Mouse (Mus musculus) limb, embryonic 10.5 days (tissue): ENCODE results near the gene Disp2. TPM values are rescaled to one million over a fixed set of nuclear protein-coding genes. Genes with fewer than 3 reads are reported as not detected.

Experiments
- DNase-seq: peaks from one replicate; pipeline ENCODE4 v3.0.0-alpha.2; 2017; ENCODE audit warnings: low spot score
- H3K27ac ChIP-seq: fragments of 300-500 bp; sonication (generic); 2 replicates; pipeline ENCODE4 v1.5.1; 2016; ENCODE audit warnings: mild to moderate bottlenecking
- H3K27me3 ChIP-seq: fragments of 300-500 bp; sonication (generic); 2 replicates; pipeline ENCODE4 v1.6.1; 2016; ENCODE audit warnings: low read depth, mild to moderate bottlenecking; ENCODE audit not compliant: poor library complexity, severe bottlenecking
- H3K36me3 ChIP-seq: fragments of 300-500 bp; sonication (generic); 2 replicates; pipeline ENCODE4 v1.6.1; 2016; ENCODE audit warnings: mild to moderate bottlenecking, moderate library complexity
- H3K4me1 ChIP-seq: fragments of 300-500 bp; sonication (generic); 2 replicates; pipeline ENCODE4 v1.6.1; 2016
- H3K4me3 ChIP-seq: fragments of 300-500 bp; sonication (generic); 2 replicates; pipeline ENCODE4 v1.5.1; 2016; ENCODE audit warnings: mild to moderate bottlenecking, moderate library complexity
- H3K9me3 ChIP-seq: fragments of 300-500 bp; sonication (generic); replicated peaks from 2 replicates; pipeline ENCODE4 v1.6.1; 2016; ENCODE audit warnings: mild to moderate bottlenecking
- WGBS: fragments of 180-500 bp; shearing (Covaris S2); methylation state at CpG from one replicate; pipeline ENCODE4 v1.1.7; 2016; 5-methylcytosine and 5-hydroxymethylcytosine counted together
- polyA plus RNA-seq: library from polyadenylated mRNA; unstranded; fragments of >200 nt; fragmentation: Nextera tagmentation; extraction: Ambion mirVana; gene quantifications from 2 replicates; pipeline ENCODE4 v1.2.1, GENCODE M21; 2016

The Disp2 gene
- polyA plus RNA-seq, 1 experiment from 2014 or later, result 0.04 TPM

DNA sequence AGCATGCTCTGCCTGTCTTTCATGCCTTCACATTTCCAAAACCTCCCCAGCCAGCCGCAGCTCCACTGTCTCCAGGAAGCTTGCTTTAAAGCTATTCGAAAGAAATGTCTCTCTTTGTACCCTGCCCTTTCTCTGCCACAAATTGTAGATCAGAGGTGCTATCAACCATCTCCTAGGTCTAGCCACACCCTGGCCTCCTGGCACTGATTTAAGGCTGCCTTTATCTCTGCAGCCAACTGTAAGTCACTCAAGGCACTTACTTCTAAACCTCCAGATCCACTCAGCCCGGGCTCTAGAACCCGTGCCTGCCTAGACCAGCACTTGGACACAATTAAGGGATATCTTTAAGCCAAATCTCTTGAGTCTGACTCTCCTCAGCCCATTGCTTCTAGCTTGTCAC, 1.1 kb upstream of the Disp2 start:
- Histone ChIP-seq H3K27me3 (peaks cover 17% of the 10 kb centered on the region), H3K27ac (no peak overlapping the region), H3K4me3 (no peak overlapping the region), H3K9me3 (no peaks in the 10 kb centered on the region), H3K36me3 (no peaks in the 10 kb centered on the region), H3K4me1 (peaks cover 17% of the 10 kb centered on the region)
- WGBS, result 77% methylated on average over 4 of the region's 4 CpGs
- DNase-seq, result no peak

DNA sequence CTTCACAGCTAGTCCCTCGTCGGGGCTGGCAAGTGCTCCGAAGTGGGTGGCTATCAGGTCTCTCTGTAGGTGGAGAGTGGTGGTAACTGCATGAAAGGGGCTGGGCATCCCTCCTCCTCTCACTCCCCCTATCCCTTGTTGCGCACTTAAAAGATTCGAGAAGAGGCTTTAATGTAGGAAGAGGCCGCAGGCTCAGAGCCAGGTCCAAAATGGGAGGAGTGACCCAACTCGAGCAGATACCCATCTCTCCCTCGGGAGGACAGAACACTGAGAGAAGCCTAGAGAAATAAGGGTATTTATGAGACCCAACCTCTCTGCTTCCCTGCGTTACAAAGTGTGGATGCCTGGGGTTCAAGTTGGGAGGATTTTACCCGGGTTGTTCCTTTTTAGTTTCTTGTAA, 454 bp upstream of the Disp2 start:
- no peak for DNase-seq
- peaks cover 17% of the 10 kb centered on the region for H3K27me3 ChIP-seq
- 0 out of 2 replicates have a peak overlapping the region, but pooled peaks have one; percentile 17 for H3K27ac ChIP-seq
- 8% methylated on average over 10 of the region's 10 CpGs for WGBS
- peak overlapping the region; percentile 52 for H3K4me3 ChIP-seq
- H3K9me3 ChIP-seq, result no peaks in the 10 kb centered on the region
- H3K4me1 ChIP-seq, result peaks cover 17% of the 10 kb centered on the region
- no peaks in the 10 kb centered on the region for H3K36me3 ChIP-seq

DNA sequence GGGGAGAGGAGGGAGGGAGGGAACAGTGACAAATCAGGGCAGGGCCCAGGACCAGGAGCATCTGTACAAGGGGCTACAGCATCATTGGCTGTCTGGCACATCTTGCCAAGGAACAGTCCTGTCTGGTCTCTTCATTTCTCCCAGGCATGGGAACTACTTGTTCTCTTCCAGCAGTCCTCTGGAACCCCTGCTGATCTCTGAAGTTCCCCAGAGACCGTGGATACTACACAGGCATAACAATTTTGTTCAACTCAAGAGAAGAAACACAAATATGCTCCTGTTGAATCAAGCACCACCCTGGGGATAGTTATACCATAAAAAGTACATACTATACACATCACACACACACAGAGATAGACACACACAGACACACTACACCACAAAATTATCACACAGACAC, 1.6 kb downstream of the Disp2 start:
- Histone ChIP-seq H3K9me3 (no peaks in the 10 kb centered on the region), H3K4me3 (no peak overlapping the region), H3K4me1 (peaks cover 15% of the 10 kb centered on the region), H3K27me3 (peaks cover 17% of the 10 kb centered on the region), H3K27ac (no peak overlapping the region), H3K36me3 (no peaks in the 10 kb centered on the region)
- WGBS, result 60% methylated on average over 1 of the region's 1 CpGs
- DNase-seq, result no peak

DNA sequence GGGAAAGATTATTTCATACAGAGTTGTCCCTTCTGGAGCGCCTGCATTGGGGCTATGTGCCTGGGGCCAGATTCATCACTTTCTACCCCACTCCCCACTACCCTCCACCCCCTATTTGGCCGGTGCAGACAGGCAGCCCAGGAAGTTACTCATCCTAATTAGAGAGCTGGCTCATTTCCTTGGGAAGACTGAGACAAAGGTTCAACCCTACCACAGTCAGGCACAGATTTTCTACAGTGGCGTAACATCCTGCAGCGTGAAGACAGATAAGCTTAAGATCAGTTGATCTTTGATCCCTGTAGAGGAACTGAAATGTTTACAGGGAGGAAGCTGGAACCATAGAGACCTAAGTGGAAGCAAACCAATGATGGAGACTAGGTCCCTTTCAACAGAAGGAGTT, 2.8 kb downstream of the Disp2 start:
- no peak overlapping the region for H3K4me3 ChIP-seq
- no peaks in the 10 kb centered on the region for H3K9me3 ChIP-seq
- peaks cover 14% of the 10 kb centered on the region for H3K4me1 ChIP-seq
- H3K36me3 ChIP-seq, result no peaks in the 10 kb centered on the region
- peaks cover 17% of the 10 kb centered on the region for H3K27me3 ChIP-seq
- 71% methylated on average over 4 of the region's 4 CpGs for WGBS
- H3K27ac ChIP-seq, result no peak overlapping the region
- no peak for DNase-seq

DNA sequence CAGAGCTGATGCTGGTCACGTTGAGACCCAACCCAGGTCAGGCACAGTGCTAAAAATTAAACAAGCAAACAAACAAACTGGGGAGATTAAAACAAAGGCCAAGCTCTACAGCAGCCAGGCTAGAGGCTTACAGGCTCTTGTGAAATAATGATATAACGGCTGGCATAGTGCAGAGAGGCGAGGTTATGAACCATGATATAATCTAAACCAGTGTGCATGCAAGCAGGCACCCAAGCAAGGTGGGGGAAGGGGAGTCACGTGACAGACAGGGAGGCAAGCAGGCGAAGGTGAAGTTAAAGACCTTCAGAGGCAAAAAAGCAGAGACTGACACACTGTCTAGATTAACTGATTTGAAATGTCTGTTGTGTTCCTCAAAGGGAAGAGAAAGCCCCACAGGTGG, 3.6 kb downstream of the Disp2 start:
- WGBS, result 71% methylated on average over 5 of the region's 5 CpGs
- Histone ChIP-seq H3K27me3 (peaks cover 23% of the 10 kb centered on the region), H3K9me3 (no peaks in the 10 kb centered on the region), H3K27ac (no peak overlapping the region), H3K4me1 (peaks cover 14% of the 10 kb centered on the region), H3K4me3 (no peak overlapping the region), H3K36me3 (no peaks in the 10 kb centered on the region)
- DNase-seq, result no peak

DNA sequence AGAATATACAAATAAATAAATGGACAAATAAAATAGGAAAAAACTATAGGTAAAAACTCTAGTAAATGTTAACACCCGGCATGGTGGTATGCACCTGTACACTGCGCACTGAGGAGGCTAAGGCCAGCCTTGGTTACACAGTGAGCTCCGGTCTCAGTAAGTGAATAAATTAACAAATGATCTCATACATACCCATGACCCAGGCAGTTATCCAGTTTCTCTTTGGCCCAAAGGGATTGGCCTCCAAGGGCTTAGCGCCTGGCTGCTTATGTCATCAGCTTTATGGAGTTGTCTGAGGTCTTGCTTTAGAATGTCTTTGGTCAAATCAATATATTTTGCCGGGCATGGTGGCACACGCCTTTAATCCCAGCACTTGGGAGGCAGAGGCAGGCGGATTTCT, 4.1 kb downstream of the Disp2 start:
- whole genome bisulfite sequencing, result 92% methylated on average over 7 of the region's 7 CpGs
- no peak for DNase-seq
- no peak overlapping the region for H3K27ac ChIP-seq
- H3K27me3 ChIP-seq, result peaks cover 19% of the 10 kb centered on the region
- peaks cover 14% of the 10 kb centered on the region for H3K4me1 ChIP-seq
- H3K36me3 ChIP-seq, result no peaks in the 10 kb centered on the region
- H3K9me3 ChIP-seq, result no peaks in the 10 kb centered on the region
- no peak overlapping the region for H3K4me3 ChIP-seq

DNA sequence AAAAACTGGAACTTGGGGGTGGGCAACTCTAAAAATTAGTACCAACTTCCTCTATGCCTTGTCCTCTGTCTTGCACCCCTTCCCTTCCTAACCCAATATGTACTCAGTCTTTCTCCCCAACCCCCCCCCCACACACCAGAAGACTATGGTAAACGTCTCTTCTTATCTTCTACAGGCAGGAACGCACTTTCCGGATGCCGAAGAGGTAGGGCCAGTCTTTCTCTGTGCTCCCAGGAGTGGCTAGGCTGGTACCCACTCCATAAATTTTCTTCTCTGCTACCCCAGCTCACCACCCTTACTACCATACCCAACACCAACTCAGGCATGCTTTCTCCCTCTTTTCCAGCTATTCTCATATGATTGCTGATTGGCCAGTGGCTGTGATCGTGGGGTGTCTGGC, 7.0 kb downstream of the Disp2 start:
- no peaks in the 10 kb centered on the region for H3K36me3 ChIP-seq
- H3K27ac ChIP-seq, result no peak overlapping the region
- H3K4me1 ChIP-seq, result peaks cover 10% of the 10 kb centered on the region

DNA sequence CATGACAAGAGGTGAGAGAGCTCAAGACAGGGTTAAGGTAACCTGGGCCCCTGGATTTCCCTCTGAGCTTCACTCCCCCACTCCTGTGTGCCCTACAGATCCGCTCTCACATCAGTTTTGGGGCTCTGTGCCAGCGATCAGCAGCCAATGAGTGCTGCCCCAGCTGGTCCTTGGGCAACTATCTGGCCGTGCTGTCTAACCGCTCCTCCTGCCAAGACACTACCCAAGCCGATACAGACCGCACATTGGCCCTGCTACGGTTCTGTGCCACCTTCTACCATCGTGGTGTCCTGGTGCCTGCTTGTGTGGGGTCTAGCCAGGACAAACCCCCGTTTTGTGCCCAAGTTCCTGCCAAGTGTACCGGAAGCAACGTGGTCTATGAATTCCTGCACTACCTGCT, 10.0 kb downstream of the Disp2 start:
- DNase-seq, result no peak
- H3K27ac ChIP-seq, result no peak overlapping the region
- no peak overlapping the region for H3K4me3 ChIP-seq
- H3K9me3 ChIP-seq, result no peaks in the 10 kb centered on the region
- H3K4me1 ChIP-seq, result peaks cover 10% of the 10 kb centered on the region
- WGBS, result 92% methylated on average over 11 of the region's 11 CpGs
- H3K27me3 ChIP-seq, result peaks cover 39% of the 10 kb centered on the region
- H3K36me3 ChIP-seq, result no peaks in the 10 kb centered on the region

More for the DNA sequence above, 7.0 kb downstream of the Disp2 start:
- DNase-seq, result no peak
- Histone ChIP-seq H3K4me3 (no peak overlapping the region), H3K9me3 (no peaks in the 10 kb centered on the region), H3K27me3 (peaks cover 31% of the 10 kb centered on the region)
- WGBS, result 82% methylated on average over 5 of the region's 5 CpGs

DNA sequence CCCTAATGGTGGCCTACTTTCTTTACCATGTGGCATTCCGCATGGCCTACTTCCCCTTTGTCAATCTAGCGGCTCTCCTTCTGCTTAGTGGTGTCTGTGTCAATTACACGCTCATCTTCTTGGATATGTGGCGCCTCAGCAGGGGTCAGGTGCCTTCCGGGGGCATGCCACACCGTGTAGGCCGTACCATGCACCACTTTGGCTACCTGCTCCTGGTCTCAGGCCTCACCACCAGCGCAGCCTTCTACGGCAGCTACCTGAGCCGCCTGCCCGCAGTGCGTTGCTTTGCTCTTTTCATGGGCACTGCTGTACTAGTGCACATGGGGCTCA, 10.7 kb downstream of the Disp2 start:
- Histone ChIP-seq H3K27me3 (peaks cover 39% of the 10 kb centered on the region), H3K36me3 (no peaks in the 10 kb centered on the region), H3K27ac (no peak overlapping the region), H3K4me1 (peaks cover 10% of the 10 kb centered on the region), H3K4me3 (peak overlapping the region; percentile 33), H3K9me3 (no peaks in the 10 kb centered on the region)
- WGBS, result 54% methylated on average over 12 of the region's 12 CpGs
- DNase-seq, result no peak

DNA sequence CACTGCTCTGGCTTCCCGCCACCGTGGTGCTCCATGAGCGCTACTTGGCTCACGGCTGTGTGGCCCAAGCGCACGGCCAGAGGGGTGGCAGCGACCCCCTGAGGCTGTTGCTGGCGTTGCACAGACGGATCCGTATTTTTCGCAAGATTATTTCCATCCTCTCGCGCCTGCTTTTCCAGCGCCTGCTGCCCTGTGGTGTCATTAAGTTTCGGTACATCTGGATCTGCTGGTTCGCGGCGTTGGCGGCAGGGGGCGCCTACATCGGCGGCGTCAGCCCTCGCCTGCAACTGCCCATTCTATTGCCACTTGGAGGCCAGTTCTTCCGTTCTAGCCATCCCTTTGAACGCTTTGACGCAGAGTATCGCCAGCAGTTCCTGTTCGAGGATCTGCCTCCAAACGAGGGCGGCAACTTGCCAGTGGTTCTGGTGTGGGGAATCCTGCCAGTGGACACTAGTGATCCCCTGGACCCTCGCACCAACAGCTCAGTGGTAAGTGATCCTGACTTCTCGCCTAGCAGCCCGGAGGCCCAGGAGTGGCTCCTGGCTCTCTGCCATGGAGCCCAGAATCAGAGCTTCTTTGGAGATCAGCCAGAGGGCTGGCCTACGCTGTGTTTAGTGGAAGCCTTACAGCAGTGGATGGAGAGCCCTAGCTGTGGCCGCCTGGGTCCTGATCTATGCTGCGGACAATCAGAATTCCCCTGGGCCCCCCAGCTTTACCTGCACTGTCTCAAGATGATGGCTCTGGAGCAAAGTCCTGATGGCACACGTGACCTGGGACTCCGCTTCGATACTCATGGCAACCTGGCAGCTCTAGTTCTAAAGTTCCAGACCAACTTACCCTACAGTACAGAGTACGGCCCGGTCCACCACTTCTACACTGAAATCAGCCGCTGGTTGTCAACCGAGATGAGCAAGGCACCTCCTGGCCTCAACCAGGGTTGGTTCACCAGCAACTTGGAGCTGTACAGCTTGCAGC, 11.3 kb downstream of the Disp2 start:
- no peak overlapping the region for H3K27ac ChIP-seq
- H3K9me3 ChIP-seq, result no peaks in the 10 kb centered on the region
- H3K4me3 ChIP-seq, result peak overlapping the region; percentile 33
- WGBS, result 29% methylated on average over 44 of the region's 44 CpGs
- DNase-seq, result peak; percentile 74
- no peaks in the 10 kb centered on the region for H3K36me3 ChIP-seq
- peaks cover 10% of the 10 kb centered on the region for H3K4me1 ChIP-seq
- H3K27me3 ChIP-seq, result peaks cover 39% of the 10 kb centered on the region

DNA sequence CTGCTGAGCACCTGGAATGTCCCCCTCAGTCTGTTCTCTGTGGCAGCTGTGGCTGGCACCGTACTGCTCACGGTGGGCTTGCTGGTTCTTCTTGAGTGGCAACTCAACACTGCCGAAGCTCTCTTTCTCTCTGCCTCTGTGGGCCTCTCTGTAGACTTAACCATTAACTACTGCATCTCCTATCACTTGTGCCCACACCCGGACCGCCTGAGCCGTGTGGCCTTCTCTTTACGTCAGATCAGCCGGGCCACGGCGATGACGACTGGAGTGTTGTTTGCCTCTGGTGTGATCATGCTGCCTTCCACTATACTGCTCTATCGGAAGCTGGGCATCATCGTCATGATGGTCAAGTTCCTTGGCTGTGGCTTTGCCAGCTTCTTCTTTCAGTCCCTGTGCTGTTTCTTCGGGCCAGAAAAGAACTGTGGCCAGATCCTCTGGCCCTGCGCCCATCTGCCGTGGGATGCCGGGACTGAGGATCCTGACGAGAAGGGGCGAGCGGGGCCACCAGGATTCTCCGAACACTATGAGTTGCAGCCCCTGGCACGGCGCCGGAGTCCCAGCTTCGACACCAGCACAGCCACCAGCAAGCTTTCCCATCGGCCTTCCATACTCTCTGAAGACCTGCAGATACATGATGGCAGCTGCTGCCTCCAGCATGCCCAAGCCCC, 12.2 kb downstream of the Disp2 start:
- WGBS, result 96% methylated on average over 26 of the region's 26 CpGs
- DNase-seq, result no peak
- H3K36me3 ChIP-seq, result no peaks in the 10 kb centered on the region
- H3K9me3 ChIP-seq, result no peaks in the 10 kb centered on the region
- H3K27ac ChIP-seq, result no peak overlapping the region
- no peak overlapping the region for H3K4me3 ChIP-seq
- peaks cover 10% of the 10 kb centered on the region for H3K4me1 ChIP-seq
- H3K27me3 ChIP-seq, result peaks cover 39% of the 10 kb centered on the region

DNA sequence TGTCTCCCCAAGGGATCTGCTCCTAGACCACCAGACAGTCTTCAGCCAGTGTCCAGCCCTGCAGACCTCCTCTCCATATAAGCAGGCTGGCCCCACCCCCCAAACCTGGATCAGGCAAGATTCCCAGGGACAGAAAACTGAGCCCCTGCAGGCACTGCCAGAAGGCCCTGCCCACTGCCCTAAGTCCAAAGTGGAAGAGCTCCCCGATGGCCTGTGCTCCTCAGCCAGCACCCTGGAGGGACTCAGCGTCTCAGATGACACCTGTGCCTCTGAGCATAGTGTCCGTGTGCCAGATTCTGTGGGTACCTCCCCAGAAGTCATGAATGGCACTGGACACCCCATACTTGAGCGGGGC, 12.7 kb downstream of the Disp2 start:
- Histone ChIP-seq H3K27ac (no peak overlapping the region), H3K4me1 (peaks cover 10% of the 10 kb centered on the region), H3K9me3 (no peaks in the 10 kb centered on the region), H3K36me3 (no peaks in the 10 kb centered on the region), H3K4me3 (no peak overlapping the region), H3K27me3 (peaks cover 39% of the 10 kb centered on the region)
- 88% methylated on average over 4 of the region's 4 CpGs for WGBS
- DNase-seq, result no peak

DNA sequence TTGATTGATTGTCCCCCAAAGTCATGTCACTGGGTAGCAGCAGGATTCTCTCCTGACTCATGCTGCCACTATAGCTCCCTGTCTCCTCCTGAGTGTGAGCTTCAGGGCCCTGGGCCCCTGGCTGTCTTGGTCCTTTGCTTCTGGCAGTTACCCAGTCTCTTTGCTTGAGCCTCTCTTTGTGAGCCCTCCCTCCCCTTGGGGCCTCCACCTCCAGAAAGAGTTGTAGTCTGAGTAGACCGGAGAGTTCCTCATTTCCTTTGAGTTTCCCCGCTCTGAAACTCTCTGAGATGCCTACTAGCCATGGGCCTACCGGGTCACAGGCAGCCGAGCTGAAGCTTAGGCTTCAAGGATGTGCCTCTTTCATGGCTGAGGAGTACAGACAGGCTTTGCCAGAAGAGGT, 14.1 kb downstream of the Disp2 start:
- H3K36me3 ChIP-seq, result no peaks in the 10 kb centered on the region
- H3K9me3 ChIP-seq, result no peaks in the 10 kb centered on the region
- 85% methylated on average over 4 of the region's 4 CpGs for WGBS
- peaks cover 33% of the 10 kb centered on the region for H3K27me3 ChIP-seq
- H3K27ac ChIP-seq, result no peak overlapping the region
- peaks cover 10% of the 10 kb centered on the region for H3K4me1 ChIP-seq
- DNase-seq, result no peak
- no peak overlapping the region for H3K4me3 ChIP-seq
